Mouse (Mus musculus) limb, embryonic 13.5 days (tissue): ENCODE results near the gene Dnah14. TPM values are rescaled to one million over a fixed set of nuclear protein-coding genes. Genes with fewer than 3 reads are reported as not detected.

Source experiments
- ATAC-seq: fragments of 200-750 bp; cut with Nextera tagmentation; 2 replicates; pipeline ENCODE4 v1.8.0; 2017; ENCODE audit warnings: low read depth, moderate number of reproducible peaks, moderate TSS enrichment; ENCODE audit not compliant: low FRiP score
- H3K27ac ChIP-seq: fragments of 300-500 bp; sonication (generic); 2 replicates; pipeline ENCODE4 v1.5.1; 2015; ENCODE audit warnings: inconsistent platforms, mild to moderate bottlenecking, moderate library complexity
- H3K27me3 ChIP-seq: fragments of 300-500 bp; sonication (generic); 2 replicates; pipeline ENCODE4 v1.6.1; 2015; ENCODE audit warnings: mild to moderate bottlenecking, inconsistent platforms
- H3K36me3 ChIP-seq: fragments of 300-500 bp; sonication (generic); 2 replicates; pipeline ENCODE4 v1.6.1; 2015; ENCODE audit warnings: inconsistent platforms, mild to moderate bottlenecking, moderate library complexity
- H3K4me1 ChIP-seq: fragments of 300-500 bp; sonication (generic); 2 replicates; pipeline ENCODE4 v1.6.1; 2015; ENCODE audit warnings: inconsistent platforms
- H3K4me2 ChIP-seq: fragments of 300-500 bp; sonication (generic); replicated peaks from 2 replicates; pipeline ENCODE4 v1.6.1; 2015; ENCODE audit warnings: inconsistent platforms, mild to moderate bottlenecking, moderate library complexity
- H3K4me3 ChIP-seq: fragments of 300-500 bp; sonication (generic); 2 replicates; pipeline ENCODE4 v1.5.1; 2015; ENCODE audit warnings: moderate library complexity, mild to moderate bottlenecking, inconsistent platforms
- H3K9ac ChIP-seq: fragments of 300-500 bp; sonication (generic); 2 replicates; pipeline ENCODE4 v1.6.1; 2015; ENCODE audit warnings: mild to moderate bottlenecking, inconsistent platforms
- H3K9me3 ChIP-seq: fragments of 300-500 bp; sonication (generic); 2 replicates; pipeline ENCODE4 v1.6.1; 2016; ENCODE audit warnings: inconsistent platforms
- WGBS: fragments of 180-500 bp; shearing (Covaris S2); methylation state at CpG from one replicate; pipeline ENCODE4 v1.1.7; 2015; 5-methylcytosine and 5-hydroxymethylcytosine counted together
- polyA plus RNA-seq: library from polyadenylated mRNA; unstranded; fragments of >200 nt; fragmentation: Nextera tagmentation; extraction: Ambion mirVana; gene quantifications from 2 replicates; pipeline ENCODE4 v1.2.1, GENCODE M21; 2015

Gene Dnah14
- polyA plus RNA-seq, 1 experiment from 2014 or later = 1.5 TPM

DNA sequence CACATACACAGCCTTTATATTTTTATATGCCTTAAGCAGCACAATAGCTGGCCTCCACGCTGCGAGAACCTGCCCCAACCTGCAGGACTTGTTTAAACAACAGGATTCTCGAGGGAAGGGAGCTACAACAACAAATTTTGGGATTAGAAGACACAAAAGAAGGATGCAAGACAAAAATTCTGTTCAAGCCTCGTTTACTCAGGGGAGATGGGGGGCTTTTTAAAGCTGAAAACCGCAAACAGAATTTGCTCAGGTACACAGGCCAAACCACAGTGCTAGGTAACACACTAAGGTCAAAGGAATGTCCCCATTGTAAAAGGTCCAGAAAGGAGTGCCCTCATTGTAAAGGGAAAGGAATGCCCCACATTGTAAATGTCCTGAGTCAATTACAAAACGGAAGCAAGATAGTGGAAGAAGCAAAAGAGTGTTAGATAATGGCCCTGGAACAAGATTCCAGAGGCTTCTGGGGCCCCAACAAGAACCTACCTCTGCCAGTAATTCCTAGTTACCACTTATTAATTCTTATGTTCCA, 46.9 kb downstream of the Dnah14 start:
- Histone ChIP-seq H3K4me1 (peaks cover 4% of the 10 kb centered on the region), H3K9me3 (no peaks in the 10 kb centered on the region), H3K9ac (no peak overlapping the region), H3K36me3 (no peaks in the 10 kb centered on the region), H3K4me2 (no peak overlapping the region), H3K27me3 (peaks cover 38% of the 10 kb centered on the region), H3K27ac (no peak overlapping the region), H3K4me3 (no peak overlapping the region)
- no peak for ATAC-seq
- WGBS = 54% methylated on average over 6 of the region's 6 CpGs

DNA sequence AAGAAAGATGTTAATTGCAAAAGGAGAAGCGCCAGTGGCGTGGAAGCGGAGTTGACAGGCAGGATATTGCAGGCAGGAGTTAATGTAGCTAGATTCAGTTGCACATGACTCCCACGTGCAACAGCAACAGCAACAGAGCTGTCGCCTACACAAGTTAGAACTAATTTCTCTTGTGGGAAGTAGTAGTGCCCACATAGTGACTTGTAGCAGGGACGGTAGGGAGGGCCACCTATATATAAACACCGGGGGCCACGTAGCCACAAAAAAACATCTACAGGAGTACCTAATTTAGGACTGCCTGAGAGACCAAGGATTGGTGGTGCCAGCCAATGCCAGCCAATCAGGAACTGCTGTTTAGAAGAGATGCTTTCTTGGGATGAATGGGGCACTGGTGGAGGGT, 48.5 kb downstream of the Dnah14 start:
- no peak overlapping the region for H3K4me2 ChIP-seq
- H3K9ac ChIP-seq = no peak overlapping the region
- H3K4me3 ChIP-seq = no peak overlapping the region
- no peaks in the 10 kb centered on the region for H3K9me3 ChIP-seq
- H3K27ac ChIP-seq = no peak overlapping the region
- H3K27me3 ChIP-seq = peaks cover 38% of the 10 kb centered on the region
- H3K4me1 ChIP-seq = peaks cover 8% of the 10 kb centered on the region
- no peaks in the 10 kb centered on the region for H3K36me3 ChIP-seq
- no peak for ATAC-seq
- WGBS = 86% methylated on average over 8 of the region's 8 CpGs

- H3K9ac ChIP-seq = no peak overlapping the region
- ATAC-seq = no peak
- H3K4me3 ChIP-seq = no peak overlapping the region
- no peaks in the 10 kb centered on the region for H3K36me3 ChIP-seq
- WGBS = 36% methylated on average over 6 of the region's 6 CpGs
- no peaks in the 10 kb centered on the region for H3K9me3 ChIP-seq
- H3K4me1 ChIP-seq = peaks cover 8% of the 10 kb centered on the region
- H3K27me3 ChIP-seq = peaks cover 45% of the 10 kb centered on the region
- H3K4me2 ChIP-seq = no peak overlapping the region
- H3K27ac ChIP-seq = no peak overlapping the region
Observed at GRCm38 (mm10) chr1:181628276-181628675, 51.9 kb downstream of the Dnah14 start.

- Histone ChIP-seq H3K4me3 (no peak overlapping the region), H3K9me3 (no peaks in the 10 kb centered on the region), H3K27ac (no peak overlapping the region), H3K4me1 (peaks cover 8% of the 10 kb centered on the region), H3K9ac (no peak overlapping the region), H3K4me2 (no peak overlapping the region), H3K27me3 (peaks cover 42% of the 10 kb centered on the region), H3K36me3 (no peaks in the 10 kb centered on the region)
- WGBS = 29% methylated on average over 4 of the region's 4 CpGs
- no peak for ATAC-seq
Observed at GRCm38 (mm10) chr1:181631371-181631770, 55.0 kb downstream of the Dnah14 start.

- no peak for ATAC-seq
- Histone ChIP-seq H3K4me2 (no peak overlapping the region), H3K9me3 (no peaks in the 10 kb centered on the region), H3K36me3 (no peaks in the 10 kb centered on the region), H3K27ac (no peak overlapping the region), H3K4me3 (no peak overlapping the region), H3K27me3 (peaks cover 52% of the 10 kb centered on the region), H3K4me1 (no peaks in the 10 kb centered on the region), H3K9ac (no peak overlapping the region)
- 81% methylated on average over 12 of the region's 12 CpGs for WGBS
Observed at GRCm38 (mm10) chr1:181637997-181638713, 61.8 kb downstream of the Dnah14 start.

DNA sequence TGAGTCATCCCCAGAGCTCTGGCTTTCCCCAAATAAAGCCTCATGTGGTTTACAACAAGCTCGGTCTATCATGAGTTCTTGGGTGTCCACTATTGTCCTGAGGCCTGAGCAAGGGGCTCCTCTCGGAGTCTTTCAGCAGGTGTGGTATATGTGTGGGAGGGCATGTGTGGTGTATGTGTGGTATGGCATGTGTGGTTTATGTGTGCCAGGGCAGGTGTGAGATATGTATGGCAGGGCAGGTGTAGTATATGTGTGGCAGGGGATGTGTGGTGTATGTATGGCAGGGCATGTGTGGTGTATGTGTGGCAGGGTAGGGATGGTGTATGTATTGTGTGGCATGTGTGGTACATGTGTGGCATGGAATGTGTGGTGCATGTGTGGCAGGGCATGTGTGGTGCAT, 64.0 kb downstream of the Dnah14 start:
- WGBS = 83% methylated on average over 2 of the region's 2 CpGs
- no peak overlapping the region for H3K4me2 ChIP-seq
- H3K27me3 ChIP-seq = peaks cover 42% of the 10 kb centered on the region
- no peak overlapping the region for H3K27ac ChIP-seq
- no peak overlapping the region for H3K9ac ChIP-seq
- no peaks in the 10 kb centered on the region for H3K4me1 ChIP-seq
- no peaks in the 10 kb centered on the region for H3K36me3 ChIP-seq
- no peak for ATAC-seq
- no peaks in the 10 kb centered on the region for H3K9me3 ChIP-seq
- H3K4me3 ChIP-seq = no peak overlapping the region

DNA sequence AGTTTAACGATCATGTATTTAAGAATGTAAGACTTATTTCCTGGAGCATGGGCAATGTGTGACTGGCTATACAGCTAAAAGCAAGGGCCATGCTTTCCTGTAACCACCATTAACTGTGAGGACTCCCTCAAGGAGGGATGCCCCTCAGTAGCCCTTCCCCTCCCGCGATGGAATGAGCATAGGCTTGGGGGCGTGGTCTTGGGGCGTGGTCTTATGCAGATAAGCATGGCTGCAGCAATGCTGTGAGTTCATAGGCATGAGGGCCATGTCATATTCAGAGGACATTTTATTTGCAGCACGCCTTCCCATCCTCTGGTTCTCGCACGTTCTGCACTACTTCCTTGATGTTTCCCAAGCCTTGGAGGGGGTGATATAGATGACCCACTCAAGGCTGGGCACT, 71.1 kb downstream of the Dnah14 start:
- WGBS = 38% methylated on average over 8 of the region's 8 CpGs
- no peak for ATAC-seq

GRCm38 (mm10) chr1:181653481-181653880, 77.1 kb downstream of the Dnah14 start:
- no peak overlapping the region for H3K9ac ChIP-seq
- ATAC-seq = no peak
- no peaks in the 10 kb centered on the region for H3K36me3 ChIP-seq
- no peak overlapping the region for H3K27ac ChIP-seq
- 0 out of 2 replicates have a peak, but pooled peaks cover 8% of the 10 kb centered on the region for H3K27me3 ChIP-seq
- H3K4me3 ChIP-seq = no peak overlapping the region
- no peaks in the 10 kb centered on the region for H3K9me3 ChIP-seq
- H3K4me2 ChIP-seq = no peak overlapping the region
- WGBS = 52% methylated on average over 3 of the region's 3 CpGs
- H3K4me1 ChIP-seq = no peaks in the 10 kb centered on the region

More for the DNA sequence above, 71.1 kb downstream of the Dnah14 start:
- Histone ChIP-seq H3K9me3 (no peaks in the 10 kb centered on the region), H3K27me3 (peaks cover 10% of the 10 kb centered on the region), H3K4me1 (no peaks in the 10 kb centered on the region), H3K4me3 (no peak overlapping the region), H3K27ac (no peak overlapping the region), H3K4me2 (no peak overlapping the region), H3K36me3 (no peaks in the 10 kb centered on the region), H3K9ac (no peak overlapping the region)

DNA sequence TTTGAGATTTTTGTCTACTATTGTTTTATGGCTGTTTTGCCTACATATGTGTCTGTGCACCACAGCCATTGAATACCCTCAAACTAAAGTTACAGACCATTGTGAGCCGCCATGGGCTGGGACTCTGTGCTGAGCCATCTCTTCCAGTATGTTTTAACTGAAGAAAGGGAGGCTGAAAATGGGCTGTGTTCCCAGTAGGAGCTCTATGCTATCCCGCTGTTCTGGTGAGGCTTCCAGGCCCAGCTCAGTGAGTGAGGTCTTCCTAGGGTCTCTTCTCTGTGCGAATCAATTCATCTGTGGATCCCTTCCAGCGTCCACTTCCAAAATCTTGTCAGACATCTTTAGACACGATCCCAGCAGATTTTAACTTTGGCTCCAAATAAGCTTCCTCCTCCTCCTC, 80.1 kb downstream of the Dnah14 start:
- Histone ChIP-seq H3K36me3 (no peaks in the 10 kb centered on the region), H3K4me2 (no peak overlapping the region), H3K27ac (no peak overlapping the region), H3K4me1 (no peaks in the 10 kb centered on the region), H3K9ac (no peak overlapping the region), H3K9me3 (no peaks in the 10 kb centered on the region), H3K27me3 (0 out of 2 replicates have a peak, but pooled peaks cover 8% of the 10 kb centered on the region), H3K4me3 (no peak overlapping the region)
- no peak for ATAC-seq
- WGBS = 88% methylated on average over 5 of the region's 5 CpGs

DNA sequence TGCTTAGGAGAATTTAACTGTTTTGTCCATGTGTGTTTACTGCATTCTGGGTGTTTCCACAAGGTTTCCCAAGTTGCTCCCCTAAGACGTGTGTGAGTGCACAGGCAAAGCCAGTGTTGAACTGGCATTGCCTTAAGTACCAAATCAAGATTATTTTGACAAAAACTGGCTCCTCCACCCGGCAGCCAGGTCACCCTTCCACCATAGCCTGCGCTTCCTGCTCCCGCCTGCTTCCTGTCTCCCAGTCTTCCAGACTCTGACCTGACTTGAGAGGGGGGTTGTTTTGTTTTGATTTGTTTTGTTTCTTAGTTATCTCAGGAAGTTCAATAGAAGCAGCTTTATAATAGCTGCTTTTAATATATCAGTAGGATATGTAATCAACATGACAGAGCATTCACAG, 90.4 kb downstream of the Dnah14 start:
- 56% methylated on average over 4 of the region's 4 CpGs for WGBS
- Histone ChIP-seq H3K9ac (no peak overlapping the region), H3K9me3 (no peaks in the 10 kb centered on the region), H3K4me2 (no peak overlapping the region), H3K4me3 (no peak overlapping the region), H3K4me1 (no peaks in the 10 kb centered on the region), H3K27me3 (no peaks in the 10 kb centered on the region), H3K27ac (no peak overlapping the region), H3K36me3 (no peaks in the 10 kb centered on the region)
- ATAC-seq = no peak

DNA sequence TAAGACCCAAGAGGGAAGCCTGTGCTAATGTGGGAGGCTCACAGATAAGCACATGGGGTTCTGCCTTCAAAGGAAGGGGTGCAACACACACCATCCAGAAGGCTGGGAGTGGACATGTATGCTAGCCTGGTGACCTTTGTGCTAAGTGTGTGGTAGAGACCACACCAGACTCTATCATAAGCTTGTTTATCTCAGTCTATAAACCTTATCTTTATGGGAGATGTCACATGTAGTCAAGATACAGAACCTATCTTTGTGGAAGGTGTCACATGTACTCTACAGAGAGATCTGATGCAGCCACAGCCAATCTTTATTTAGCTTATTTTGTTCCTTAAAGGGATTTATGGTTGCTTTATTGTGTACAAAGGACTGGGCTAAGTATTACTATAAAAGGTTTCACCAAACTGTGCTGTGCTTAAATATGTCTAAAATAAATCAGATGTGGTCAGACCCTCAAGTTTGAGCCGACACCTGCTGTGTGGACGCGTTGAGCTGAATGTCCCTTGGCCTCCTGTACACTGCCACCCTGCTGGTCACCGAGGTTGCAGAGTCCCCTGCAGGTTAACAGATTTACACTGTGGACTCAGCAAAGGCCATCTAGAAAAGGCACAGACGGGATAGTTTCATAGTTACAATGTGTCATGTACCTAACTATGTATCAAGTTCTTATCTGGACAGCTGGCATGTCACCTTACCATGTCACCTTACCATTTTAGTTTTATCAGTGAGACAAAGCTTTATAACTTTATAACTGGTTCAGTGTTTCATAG, 118.6 kb downstream of the Dnah14 start:
- no peak overlapping the region for H3K4me3 ChIP-seq
- no peaks in the 10 kb centered on the region for H3K36me3 ChIP-seq
- no peak overlapping the region for H3K27ac ChIP-seq
- no peak for ATAC-seq
- WGBS = 67% methylated on average over 5 of the region's 5 CpGs
- H3K4me1 ChIP-seq = 0 out of 2 replicates have a peak, but pooled peaks cover 8% of the 10 kb centered on the region
- H3K9me3 ChIP-seq = no peaks in the 10 kb centered on the region
- no peak overlapping the region for H3K4me2 ChIP-seq
- H3K27me3 ChIP-seq = no peaks in the 10 kb centered on the region
- no peak overlapping the region for H3K9ac ChIP-seq

GRCm38 (mm10) chr1:181728707-181729106, 152.3 kb downstream of the Dnah14 start:
- H3K4me3 ChIP-seq = no peak overlapping the region
- H3K27ac ChIP-seq = no peak overlapping the region
- no peak overlapping the region for H3K9ac ChIP-seq
- no peaks in the 10 kb centered on the region for H3K27me3 ChIP-seq
- no peak overlapping the region for H3K4me2 ChIP-seq
- no peaks in the 10 kb centered on the region for H3K4me1 ChIP-seq
- 55% methylated on average over 5 of the region's 5 CpGs for WGBS
- no peak for ATAC-seq
- H3K36me3 ChIP-seq = no peaks in the 10 kb centered on the region
- no peaks in the 10 kb centered on the region for H3K9me3 ChIP-seq
